Mouse (Mus musculus) limb, embryonic 12.5 days (tissue): ENCODE measurements at regions not wholly inside any gene's neighbourhood (a gene's known extent, or its start where the extent isn't known, plus 50 kb on each side); places are given as distances from the start of the nearest gene placed in this dataset.
A peak's percentile ranks its signal among the peaks of the same experiment; 100 is the strongest.

Experiments used
- ATAC-seq: fragments of 200-750 bp; cut with Nextera tagmentation; 2 replicates; pipeline ENCODE4 v1.8.0; 2017; ENCODE audit warnings: low read depth, moderate TSS enrichment; ENCODE audit not compliant: insufficient number of reproducible peaks, insufficient read depth, low FRiP score, low TSS enrichment
- H3K27ac ChIP-seq: fragments of 300-500 bp; sonication (generic); 2 replicates; pipeline ENCODE4 v1.5.1; 2016; ENCODE audit warnings: mild to moderate bottlenecking, moderate library complexity
- H3K27me3 ChIP-seq: fragments of 300-500 bp; sonication (generic); 2 replicates; pipeline ENCODE4 v1.6.1; 2016; ENCODE audit warnings: mild to moderate bottlenecking, moderate library complexity
- H3K36me3 ChIP-seq: fragments of 300-500 bp; sonication (generic); 2 replicates; pipeline ENCODE4 v1.6.1; 2016; ENCODE audit warnings: mild to moderate bottlenecking, moderate library complexity
- H3K4me1 ChIP-seq: fragments of 300-500 bp; sonication (generic); replicated peaks from 2 replicates; pipeline ENCODE4 v1.6.1; 2016
- H3K4me2 ChIP-seq: fragments of 300-500 bp; sonication (generic); 2 replicates; pipeline ENCODE4 v1.6.1; 2016; ENCODE audit warnings: mild to moderate bottlenecking, moderate library complexity
- H3K4me3 ChIP-seq: fragments of 300-500 bp; sonication (generic); replicated peaks from 2 replicates; pipeline ENCODE4 v1.5.1; 2016; ENCODE audit warnings: mild to moderate bottlenecking
- H3K9ac ChIP-seq: fragments of 300-500 bp; sonication (generic); replicated peaks from 2 replicates; pipeline ENCODE4 v1.6.1; 2016; ENCODE audit warnings: mild to moderate bottlenecking, moderate library complexity
- H3K9me3 ChIP-seq: fragments of 300-500 bp; sonication (generic); 2 replicates; pipeline ENCODE4 v1.6.1; 2016; ENCODE audit warnings: mild to moderate bottlenecking, moderate library complexity
- WGBS: fragments of 180-500 bp; shearing (Covaris S2); methylation state at CpG from one replicate; pipeline ENCODE4 v1.1.7; 2016; 5-methylcytosine and 5-hydroxymethylcytosine counted together

- no peak overlapping the region for H3K27ac ChIP-seq
- 59% methylated on average over 1 of the region's 1 CpGs for WGBS
- no peak overlapping the region for H3K9ac ChIP-seq
- H3K27me3 ChIP-seq: no peaks in the 10 kb centered on the region
- H3K9me3 ChIP-seq: no peaks in the 10 kb centered on the region
- H3K4me1 ChIP-seq: peaks cover 5% of the 10 kb centered on the region; the same call in 1 of the 2 replicates
- no peaks in the 10 kb centered on the region for H3K36me3 ChIP-seq
- ATAC-seq: no peak
- H3K4me3 ChIP-seq: no peak overlapping the region
- no peak overlapping the region for H3K4me2 ChIP-seq
Measured at GRCm38 (mm10) chr2:147989616-147990015, 57.2 kb downstream of the Foxa2 start.

GRCm38 (mm10) chr2:147988586-147988985, 58.2 kb downstream of the Foxa2 start:
- Histone ChIP-seq H3K27me3 (no peaks in the 10 kb centered on the region), H3K4me2 (no peak overlapping the region), H3K9me3 (no peaks in the 10 kb centered on the region), H3K36me3 (no peaks in the 10 kb centered on the region), H3K4me1 (peaks cover 5% of the 10 kb centered on the region; the same call in 1 of the 2 replicates), H3K9ac (no peak overlapping the region), H3K4me3 (no peak overlapping the region), H3K27ac (no peak overlapping the region)
- ATAC-seq: no peak

GRCm38 (mm10) chr2:147985261-147985575, 61.6 kb downstream of the Foxa2 start:
- no peaks in the 10 kb centered on the region for H3K27me3 ChIP-seq
- H3K4me3 ChIP-seq: no peak overlapping the region
- H3K27ac ChIP-seq: no peak overlapping the region
- H3K9me3 ChIP-seq: no peaks in the 10 kb centered on the region
- 55% methylated on average over 2 of the region's 2 CpGs for WGBS
- peaks cover 5% of the 10 kb centered on the region; the same call in 1 of the 2 replicates for H3K4me1 ChIP-seq
- ATAC-seq: no peak
- no peaks in the 10 kb centered on the region for H3K36me3 ChIP-seq
- H3K9ac ChIP-seq: no peak overlapping the region
- no peak overlapping the region for H3K4me2 ChIP-seq

GRCm38 (mm10) chr2:147984547-147985260, 62.1 kb downstream of the Foxa2 start:
- H3K27ac ChIP-seq: no peak overlapping the region
- WGBS: 58% methylated on average over 12 of the region's 12 CpGs
- H3K27me3 ChIP-seq: no peaks in the 10 kb centered on the region
- no peak overlapping the region for H3K9ac ChIP-seq
- no peak overlapping the region for H3K4me2 ChIP-seq
- H3K4me1 ChIP-seq: peaks cover 5% of the 10 kb centered on the region; the same call in 1 of the 2 replicates
- no peak overlapping the region for H3K4me3 ChIP-seq
- ATAC-seq: no peak
- no peaks in the 10 kb centered on the region for H3K9me3 ChIP-seq
- no peaks in the 10 kb centered on the region for H3K36me3 ChIP-seq

GRCm38 (mm10) chr2:147980929-147981479, 65.8 kb downstream of the Foxa2 start:
- Histone ChIP-seq H3K9me3 (no peaks in the 10 kb centered on the region), H3K4me3 (no peak overlapping the region), H3K27ac (no peak overlapping the region), H3K4me1 (peaks cover 5% of the 10 kb centered on the region; the same call in 1 of the 2 replicates), H3K36me3 (no peaks in the 10 kb centered on the region), H3K27me3 (no peaks in the 10 kb centered on the region), H3K9ac (no peak overlapping the region), H3K4me2 (no peak overlapping the region)
- ATAC-seq: no peak
- 89% methylated on average over 6 of the region's 6 CpGs for WGBS

- Histone ChIP-seq H3K4me1 (peaks cover 5% of the 10 kb centered on the region; the same call in 1 of the 2 replicates), H3K4me3 (no peak overlapping the region), H3K27me3 (no peaks in the 10 kb centered on the region), H3K9ac (no peak overlapping the region), H3K27ac (no peak overlapping the region), H3K36me3 (no peaks in the 10 kb centered on the region), H3K9me3 (no peaks in the 10 kb centered on the region), H3K4me2 (no peak overlapping the region)
- ATAC-seq: no peak
- WGBS: 84% methylated on average over 1 of the region's 1 CpGs
Measured at GRCm38 (mm10) chr2:147980408-147980807, 66.4 kb downstream of the Foxa2 start.

- peaks cover 2% of the 10 kb centered on the region; the same call in 1 of the 2 replicates for H3K4me1 ChIP-seq
- H3K4me3 ChIP-seq: no peak overlapping the region
- H3K27ac ChIP-seq: no peak overlapping the region
- no peak overlapping the region for H3K9ac ChIP-seq
- H3K36me3 ChIP-seq: no peaks in the 10 kb centered on the region
- 83% methylated on average over 4 of the region's 4 CpGs for WGBS
- H3K4me2 ChIP-seq: no peak overlapping the region
- H3K9me3 ChIP-seq: no peaks in the 10 kb centered on the region
- ATAC-seq: no peak; the same call in 1 of the 2 replicates
- no peaks in the 10 kb centered on the region for H3K27me3 ChIP-seq
Measured at GRCm38 (mm10) chr2:147979660-147980364, 67.0 kb downstream of the Foxa2 start.

GRCm38 (mm10) chr2:147979001-147979400, 67.8 kb downstream of the Foxa2 start:
- no peak overlapping the region for H3K4me2 ChIP-seq
- H3K4me3 ChIP-seq: no peak overlapping the region
- H3K4me1 ChIP-seq: no peaks in the 10 kb centered on the region
- no peak overlapping the region for H3K9ac ChIP-seq
- no peaks in the 10 kb centered on the region for H3K36me3 ChIP-seq
- no peak overlapping the region for H3K27ac ChIP-seq
- H3K9me3 ChIP-seq: no peaks in the 10 kb centered on the region
- 86% methylated on average over 1 of the region's 1 CpGs for WGBS
- no peak for ATAC-seq
- no peaks in the 10 kb centered on the region for H3K27me3 ChIP-seq

GRCm38 (mm10) chr2:147974776-147975175, 72.0 kb downstream of the Foxa2 start:
- H3K9me3 ChIP-seq: no peaks in the 10 kb centered on the region
- no peak overlapping the region for H3K9ac ChIP-seq
- no peak overlapping the region for H3K4me2 ChIP-seq
- WGBS: 53% methylated on average over 2 of the region's 2 CpGs
- no peaks in the 10 kb centered on the region for H3K27me3 ChIP-seq
- H3K27ac ChIP-seq: no peak overlapping the region
- H3K4me1 ChIP-seq: no peaks in the 10 kb centered on the region
- ATAC-seq: peak; percentile 15; the same call in 1 of the 2 replicates
- H3K36me3 ChIP-seq: no peaks in the 10 kb centered on the region
- no peak overlapping the region for H3K4me3 ChIP-seq

- Histone ChIP-seq H3K27me3 (no peaks in the 10 kb centered on the region; the same call in 1 of the 2 replicates), H3K4me2 (no peak overlapping the region), H3K9ac (no peak overlapping the region), H3K4me1 (no peaks in the 10 kb centered on the region), H3K36me3 (no peaks in the 10 kb centered on the region), H3K27ac (no peak overlapping the region), H3K9me3 (no peaks in the 10 kb centered on the region), H3K4me3 (no peak overlapping the region)
- 45% methylated on average over 10 of the region's 10 CpGs for WGBS
- no peak for ATAC-seq
Measured at GRCm38 (mm10) chr2:147968671-147969070, 78.1 kb downstream of the Foxa2 start.

GRCm38 (mm10) chr2:147967829-147968529, 78.8 kb downstream of the Foxa2 start:
- Histone ChIP-seq H3K36me3 (no peaks in the 10 kb centered on the region), H3K4me1 (no peaks in the 10 kb centered on the region), H3K9ac (no peak overlapping the region), H3K27me3 (no peaks in the 10 kb centered on the region; the same call in 1 of the 2 replicates), H3K9me3 (no peaks in the 10 kb centered on the region), H3K27ac (no peak overlapping the region), H3K4me3 (no peak overlapping the region), H3K4me2 (no peak overlapping the region)
- 49% methylated on average over 9 of the region's 9 CpGs for WGBS
- no peak for ATAC-seq
